Mouse (Mus musculus): ENCODE results near the gene Lrrc49.

The Lrrc49 gene

DNA sequence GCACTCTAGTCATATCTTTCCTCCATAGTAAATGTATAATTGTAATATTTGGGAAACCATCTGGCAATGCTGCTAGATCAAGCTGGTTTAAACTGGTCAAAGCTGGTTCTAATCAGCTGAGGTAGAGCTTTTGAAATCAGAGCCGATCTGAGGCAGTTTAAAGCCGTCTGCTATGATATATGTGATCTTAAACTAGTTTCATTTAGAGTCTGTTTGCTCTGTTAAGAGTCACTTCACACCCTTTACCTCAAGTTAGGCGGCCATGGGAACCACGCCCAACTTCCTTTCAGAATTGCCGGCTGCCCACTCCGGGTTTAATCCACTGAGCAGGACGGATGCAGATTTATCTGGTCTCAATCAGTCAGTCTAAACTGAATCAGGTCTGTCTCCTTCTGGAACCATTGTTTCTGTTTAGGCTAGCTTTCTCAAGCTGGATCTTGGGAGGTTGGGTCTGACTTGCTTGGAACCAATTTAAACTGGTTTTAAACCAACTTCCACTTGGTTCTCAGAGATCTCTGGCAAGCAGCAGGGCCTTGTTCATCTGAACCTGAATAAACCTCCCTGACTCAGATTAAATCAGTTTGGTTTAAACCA lies 144.4 kb downstream of the Lrrc49 start:
- DNase-seq (ENCODE audit: low spot score) = no peak

DNA sequence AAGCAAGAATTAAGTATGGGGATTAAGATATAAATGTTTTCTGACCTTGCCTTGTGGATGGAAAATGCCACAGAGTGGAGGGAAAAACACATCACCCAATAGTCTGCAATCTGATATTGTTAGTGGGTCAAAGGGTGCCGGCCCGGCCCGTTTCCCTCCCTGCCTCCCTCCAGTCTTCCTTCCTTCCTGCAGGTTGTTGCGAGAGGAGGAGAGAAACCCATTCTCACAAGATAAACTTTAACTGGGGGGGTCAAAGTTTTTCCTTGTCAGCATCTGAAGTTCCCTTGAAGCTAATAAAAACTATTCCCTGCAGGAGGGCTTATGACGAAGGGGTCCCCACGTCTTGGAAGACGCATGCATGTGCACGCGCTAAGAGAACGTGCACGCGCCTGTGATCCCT lies 157.6 kb downstream of the Lrrc49 start:
- no peak for DNase-seq (ENCODE audit: low spot score)

DNA sequence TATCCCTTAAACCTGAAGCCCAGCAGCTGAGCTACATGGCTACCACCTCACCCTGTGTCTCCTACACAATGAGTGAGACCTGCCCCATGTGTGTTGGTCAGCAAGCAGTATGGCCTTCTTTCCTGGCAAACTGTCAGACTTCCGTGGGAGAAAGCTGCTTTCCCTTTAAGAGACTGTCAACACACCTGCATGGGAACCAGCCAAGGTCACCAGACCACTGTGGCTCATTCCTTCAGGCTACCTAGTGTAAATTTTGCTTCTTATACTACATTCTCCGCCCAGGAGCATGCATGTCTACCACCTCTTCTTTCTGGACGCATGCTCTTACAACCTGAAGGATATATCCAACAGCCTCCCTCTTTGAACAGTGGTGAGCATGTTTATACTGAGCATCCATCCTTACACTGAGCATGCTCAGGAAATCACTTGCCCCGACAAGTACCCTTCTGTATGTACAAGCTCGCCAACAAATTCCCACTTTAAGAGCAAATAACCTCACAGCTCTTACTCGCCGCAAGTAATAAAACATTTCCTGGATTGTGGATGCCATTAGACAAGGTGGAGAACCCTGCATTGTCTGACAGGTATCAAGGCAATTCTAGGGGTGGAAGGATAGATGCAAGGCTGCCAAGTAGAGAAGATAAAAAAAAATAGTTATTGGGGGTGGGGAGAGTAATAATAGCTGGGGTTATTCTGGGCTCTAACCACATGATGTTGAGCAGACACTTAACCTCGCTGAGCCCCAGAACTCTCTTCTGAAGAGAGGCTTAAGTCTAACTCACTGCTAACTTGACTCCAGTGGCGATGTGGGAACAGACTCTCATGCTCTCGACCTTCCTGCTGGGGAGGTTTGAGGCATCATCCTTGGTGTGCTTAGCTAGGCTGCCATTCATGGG lies 158.4 kb downstream of the Lrrc49 start:
- no peak for DNase-seq (ENCODE audit: low spot score)

DNA sequence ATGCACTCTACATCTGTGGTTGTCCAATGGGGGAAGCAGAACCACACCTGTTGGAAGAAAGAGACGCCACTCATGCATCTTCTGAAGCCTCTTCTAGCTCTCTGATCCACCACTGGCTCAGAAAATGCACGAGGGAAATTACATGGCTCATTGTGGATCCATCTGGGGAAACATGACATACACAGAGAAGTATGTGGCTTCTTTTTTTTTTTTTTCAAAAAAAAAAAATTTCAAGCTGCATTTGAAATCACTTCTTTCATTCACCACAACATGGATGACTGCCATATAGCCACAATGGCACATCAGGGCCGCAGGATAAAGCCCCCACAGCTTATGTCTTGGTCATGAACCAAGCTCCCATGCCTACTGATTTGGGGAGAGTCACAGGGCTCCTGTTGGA lies 159.7 kb downstream of the Lrrc49 start:
- DNase-seq (ENCODE audit: low spot score) = no peak

DNA sequence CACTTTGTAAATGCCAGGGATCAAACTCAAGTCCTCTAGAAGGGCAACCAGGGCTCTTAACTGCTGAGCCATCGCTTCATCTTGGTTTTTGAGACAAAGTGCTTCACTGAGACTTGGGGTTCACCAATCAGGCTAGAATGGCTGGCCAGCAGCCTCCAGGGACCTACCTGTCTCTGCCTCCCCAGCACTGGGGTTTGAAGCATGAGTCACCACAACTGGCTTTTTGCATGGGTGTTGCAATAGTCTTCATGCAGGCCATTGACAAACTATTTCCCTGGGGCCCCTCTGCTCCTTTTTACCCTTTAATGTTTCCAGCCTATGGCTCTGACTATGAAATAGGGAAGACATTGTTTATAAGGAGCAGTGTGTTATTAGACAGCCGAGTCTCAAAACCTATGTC lies 160.1 kb downstream of the Lrrc49 start:
- DNase-seq (ENCODE audit: low spot score) = no peak

DNA sequence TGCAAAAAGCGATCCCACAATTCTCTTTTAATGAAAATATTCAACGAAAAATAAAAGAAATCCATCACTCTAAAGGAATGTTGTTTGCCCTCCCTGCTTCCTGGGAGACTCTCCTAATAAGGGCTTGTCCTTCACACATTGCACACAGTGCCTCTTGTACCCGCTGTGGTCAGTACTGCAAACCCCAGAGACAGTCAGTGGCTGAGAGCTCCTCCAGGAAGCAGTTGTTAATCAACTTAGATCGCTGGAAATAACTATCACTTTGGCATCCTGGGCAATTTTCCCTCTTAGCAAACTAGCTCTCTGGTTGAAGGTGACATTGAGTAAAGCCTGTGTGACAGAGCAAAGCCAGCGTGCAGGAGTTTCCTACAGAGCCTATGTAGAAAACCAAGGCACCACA lies 160.9 kb downstream of the Lrrc49 start:
- no peak for DNase-seq (ENCODE audit: low spot score)

DNA sequence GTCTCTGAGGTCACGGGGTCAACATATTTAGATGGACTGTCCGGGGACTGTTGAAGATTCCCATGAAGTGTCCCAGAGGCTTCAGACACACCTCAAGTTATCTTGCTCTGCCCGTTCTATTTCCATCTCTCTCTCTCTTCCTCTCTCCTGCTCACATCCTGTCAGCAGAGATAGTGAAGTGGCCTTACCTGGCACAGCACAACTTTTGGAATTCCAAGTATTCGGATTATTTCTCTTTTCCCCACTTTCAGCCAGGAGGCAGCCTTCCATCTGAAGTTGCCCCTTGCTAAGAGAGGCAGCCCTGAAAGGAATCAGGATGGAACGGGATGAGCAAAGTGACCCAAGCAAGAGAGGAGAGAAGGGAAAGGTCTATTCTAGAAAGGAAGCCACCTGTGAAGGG lies 161.8 kb downstream of the Lrrc49 start:
- no peak for DNase-seq (ENCODE audit: low spot score)

DNA sequence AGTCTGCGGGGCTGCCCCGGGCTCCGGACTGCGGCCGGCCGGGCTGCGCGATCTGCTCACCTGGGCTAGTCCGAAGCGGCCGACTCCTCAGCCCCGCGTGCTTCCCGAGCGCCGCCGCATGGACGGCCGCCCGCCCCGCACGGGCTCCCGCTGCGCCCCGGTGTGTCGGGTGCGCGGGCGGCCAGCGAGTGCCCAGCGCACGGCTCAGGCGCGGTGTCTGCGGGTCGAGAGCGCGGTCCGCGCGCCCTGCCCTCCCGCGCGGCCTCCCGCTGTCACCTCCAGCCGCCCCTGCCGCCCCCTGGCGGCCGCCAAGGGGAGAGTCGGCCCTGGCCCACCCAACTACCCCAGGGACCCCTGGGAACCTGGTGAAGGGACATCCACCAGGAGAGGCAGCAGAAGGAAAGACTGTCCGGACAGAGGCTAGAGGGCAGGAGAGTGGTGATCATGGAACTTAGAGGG lies 166.1 kb downstream of the Lrrc49 start, which contains the start of gene Thsd4:
Gene Thsd4 (minus strand): TSS at position 241 of the 459 bp plus-strand sequence.
- DNase-seq (ENCODE audit: low spot score) = peak; percentile 78

DNA sequence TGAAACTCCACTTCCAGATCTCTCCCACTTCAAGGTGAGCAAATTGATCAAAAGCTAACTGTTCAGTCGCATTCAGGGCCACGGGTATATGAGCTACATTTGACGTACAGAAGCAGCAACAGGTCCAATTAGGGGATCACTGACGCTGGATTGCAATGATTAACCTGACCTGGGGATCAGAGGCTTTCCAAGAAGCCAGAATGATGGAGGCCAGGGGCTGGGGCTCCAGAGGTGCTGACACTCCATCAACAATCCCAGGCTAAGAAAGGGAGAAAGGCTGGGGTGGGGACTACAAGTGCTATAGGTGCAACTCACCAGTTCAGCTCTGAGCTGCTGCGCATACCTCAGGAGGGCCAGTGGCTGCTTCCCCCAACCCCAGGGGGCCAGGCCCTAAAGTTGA lies 166.8 kb downstream of the Lrrc49 start:
- DNase-seq (ENCODE audit: low spot score) = no peak

DNA sequence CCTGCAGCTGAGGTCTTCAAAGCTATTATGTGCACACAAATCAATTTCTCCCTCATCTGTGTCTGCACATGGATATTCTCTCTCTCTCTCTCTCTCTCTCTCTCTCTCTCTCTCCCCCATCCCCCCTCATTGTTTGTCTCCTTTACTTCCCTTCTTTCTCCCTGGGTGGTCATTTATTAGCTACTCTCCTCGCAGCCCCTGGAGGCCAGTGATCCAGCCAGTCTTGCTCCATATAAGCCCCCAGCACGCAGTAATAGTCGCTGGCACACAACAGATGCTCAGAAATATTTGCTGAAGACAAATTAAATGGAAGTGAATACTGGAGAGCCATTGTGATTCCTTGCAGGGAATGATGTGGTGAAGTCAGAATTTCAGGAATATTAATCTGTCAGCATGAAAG lies 168.4 kb downstream of the Lrrc49 start:
- peak; percentile 30 for DNase-seq (ENCODE audit: low spot score)
